Mouse (Mus musculus): ENCODE data around the gene Riiad1. TPM values are rescaled to one million over a fixed set of nuclear protein-coding genes. Genes with fewer than 3 reads are reported as not detected.
A peak's percentile ranks its signal among the peaks of the same experiment; 100 is the strongest.

The Riiad1 gene
- total and polyA plus RNA-seq, 3 experiments: 0.64 TPM; not detected in 2

DNA sequence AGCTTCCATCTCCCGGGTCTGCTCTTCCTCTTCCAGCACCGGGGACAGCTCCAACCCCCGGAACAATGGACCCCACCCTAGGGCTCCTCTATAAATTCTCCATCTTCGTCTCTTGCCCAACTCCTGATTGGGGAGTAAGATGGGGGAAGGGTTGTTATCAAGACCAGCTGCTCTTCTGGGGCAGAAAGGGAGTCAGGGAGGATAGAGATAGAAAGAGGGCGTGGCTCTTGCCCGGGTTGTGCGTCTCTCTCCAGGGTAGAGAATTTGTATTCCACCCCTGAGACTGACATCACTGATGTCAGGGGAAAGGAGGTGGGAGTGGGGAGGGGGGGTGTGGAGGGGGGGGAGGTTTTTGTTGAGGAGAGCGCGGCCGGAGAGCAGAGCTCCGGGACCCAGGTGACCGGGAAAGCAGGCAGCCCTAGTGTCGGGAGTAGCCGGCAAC, 2.1 kb downstream of the Riiad1 start, which contains the start of gene Celf3:
Celf3 (plus strand) TSS at position 315 of the 442 bp plus-strand sequence.
- peak; percentile 90 for DNase-seq (ENCODE audit: low read depth, low spot score)
- peaks cover 6 to 43% of the 10 kb centered on the region in 2 experiments; a peak in 3 of 4 replicates for H3K4me1 ChIP-seq (ENCODE audit: control insufficient read depth in 1 of 2, insufficient read depth in 2 of 2, low read length in 2 of 2)
- peaks cover 0 to 25% of the 10 kb centered on the region in 2 experiments; a peak in 2 of 4 replicates for H3K36me3 ChIP-seq (ENCODE audit: control insufficient read depth in 1 of 2, insufficient read depth in 2 of 2, low read length in 2 of 2)
- no peaks in the 10 kb centered on the region for H3K79me2 ChIP-seq (ENCODE audit: control insufficient read depth, insufficient read depth, low read length, poor library complexity)
- no peaks in the 10 kb centered on the region for H3K27me3 ChIP-seq (ENCODE audit: control insufficient read depth in 1 of 2, insufficient read depth in 2 of 2, low read length in 2 of 2)
- no peak within 1 kb of the TSS for H3K27ac ChIP-seq (ENCODE audit: control insufficient read depth, low read depth, low read length)
- no peaks in the 10 kb centered on the region for H3K9me3 ChIP-seq (replicated peaks; ENCODE audit: insufficient read depth, low read length)
- H3K9ac ChIP-seq (ENCODE audit: control insufficient read depth, low read depth, low read length, poor library complexity, severe bottlenecking): no peak within 1 kb of the TSS
- no peak within 1 kb of the TSS for H3K4me3 ChIP-seq (ENCODE audit: control insufficient read depth in 1 of 2, insufficient read depth in 1 of 2, low read depth in 2 of 2, low read length in 2 of 2)
- TF ChIP-seq SMC3 (IDR thresholded peaks at IDR 0.05; ENCODE audit: low read depth, low read length): 0 out of 2 replicates have a peak, but pooled peaks have one; percentile 7
- TF ChIP-seq TBP (IDR thresholded peaks at IDR 0.05; ENCODE audit: low read depth, low read length): no peak
- no peak for TF ChIP-seq USF2 (IDR thresholded peaks at IDR 0.05; ENCODE audit: borderline replicate concordance in 1 of 2, insufficient read depth in 1 of 2, low read depth in 1 of 2, low read length in 2 of 2)
- TF ChIP-seq JUND (IDR thresholded peaks at IDR 0.05; ENCODE audit: low read depth, low read length): no peak
- TF ChIP-seq ZMIZ1 (IDR thresholded peaks at IDR 0.05; ENCODE audit: low read depth, low read length): no peak
- no peak for TF ChIP-seq BHLHE40 (IDR thresholded peaks at IDR 0.05; ENCODE audit: borderline replicate concordance, low read depth, low read length)
- TF ChIP-seq MYC (IDR thresholded peaks at IDR 0.05; ENCODE audit: low read depth, low read length): no peak
- TF ChIP-seq ZKSCAN1 (IDR thresholded peaks at IDR 0.05; ENCODE audit: low read depth, low read length): no peak
- TF ChIP-seq MAX (IDR thresholded peaks at IDR 0.05; ENCODE audit: low read length): no peak
- peak; percentile 71 for TF ChIP-seq ETS1 (IDR thresholded peaks at IDR 0.05; ENCODE audit: low read depth, low read length)
- peak; percentile 95 for TF ChIP-seq SIN3A (IDR thresholded peaks at IDR 0.05; ENCODE audit: low read length)
- TF ChIP-seq CHD2 (IDR thresholded peaks at IDR 0.05; ENCODE audit: low read length): peak; percentile 69
- no peak for TF ChIP-seq POLR2AphosphoS5 (IDR thresholded peaks at IDR 0.05; ENCODE audit: borderline replicate concordance, low read depth, low read length)
- TF ChIP-seq CHD1 (IDR thresholded peaks at IDR 0.05; ENCODE audit: low read depth, low read length): no peak
- 0 out of 2 replicates have a peak, but pooled peaks have one; percentile 54 for TF ChIP-seq HCFC1 (IDR thresholded peaks at IDR 0.05; ENCODE audit: low read depth, low read length)
- TF ChIP-seq NELFE (IDR thresholded peaks at IDR 0.05; ENCODE audit: low read depth, low read length): no peak
- no peak for TF ChIP-seq UBTF (IDR thresholded peaks at IDR 0.05; ENCODE audit: borderline replicate concordance, insufficient read depth, low read depth, low read length)
- peak; percentile 18; the same call in 1 of the 2 replicates for TF ChIP-seq TAL1 (IDR thresholded peaks at IDR 0.05; ENCODE audit: low read length)
- no peak for TF ChIP-seq MYB (IDR thresholded peaks at IDR 0.05; ENCODE audit: low read depth, low read length)
- no peak for TF ChIP-seq POLR2AphosphoS2 (IDR thresholded peaks at IDR 0.05; ENCODE audit: low read length)
- TF ChIP-seq ELF1 (IDR thresholded peaks at IDR 0.05; ENCODE audit: low read depth, low read length): peak; percentile 85
- peak; percentile 69 for TF ChIP-seq TCF12 (IDR thresholded peaks at IDR 0.05; ENCODE audit: low read depth, low read length)
- TF ChIP-seq EP300 (IDR thresholded peaks at IDR 0.05; ENCODE audit: low read depth in 1 of 2, low read length in 2 of 2): peak in 1 of 2 experiments; percentile 64; a peak in 2 of 4 replicates
- TF ChIP-seq USF1 (IDR thresholded peaks at IDR 0.05; ENCODE audit: low read depth, low read length): no peak
- TF ChIP-seq KAT2A (conservative IDR thresholded peaks at IDR 0.05; ENCODE audit: low read depth, low read length): no peak
- TF ChIP-seq ZC3H11A (IDR thresholded peaks at IDR 0.05; ENCODE audit: low read depth, low read length): no peak
- TF ChIP-seq GATA1 (IDR thresholded peaks at IDR 0.05; ENCODE audit: low read depth, low read length): peak; percentile 76
- TF ChIP-seq CTCF (IDR thresholded peaks at IDR 0.05 in 2 of 3, conservative IDR thresholded peaks at IDR 0.05 in 1 of 3; ENCODE audit: control insufficient read depth in 1 of 3, insufficient read depth in 1 of 3, low read depth in 2 of 3, low read length in 3 of 3, poor library complexity in 1 of 3, severe bottlenecking in 1 of 3): no peak
- TF ChIP-seq RAD21 (IDR thresholded peaks at IDR 0.05; ENCODE audit: low read depth, low read length): no peak
- TF ChIP-seq E2F4 (IDR thresholded peaks at IDR 0.05; ENCODE audit: borderline replicate concordance, low read depth, low read length): no peak
- TF ChIP-seq GABPA (IDR thresholded peaks at IDR 0.05; ENCODE audit: low read depth, low read length): no peak
- TF ChIP-seq MAFK (IDR thresholded peaks at IDR 0.05; ENCODE audit: borderline replicate concordance, low read depth, low read length): no peak
- no peak for TF ChIP-seq NRF1 (IDR thresholded peaks at IDR 0.05; ENCODE audit: insufficient read depth, low read depth, low read length, poor library complexity, severe bottlenecking)
- no peak for TF ChIP-seq POLR2A (IDR thresholded peaks at IDR 0.05; ENCODE audit: control insufficient read depth in 1 of 2, insufficient read depth in 1 of 2, low read depth in 1 of 2, low read length in 2 of 2, poor library complexity in 1 of 2)
- TF ChIP-seq ZNF384 (IDR thresholded peaks at IDR 0.05; ENCODE audit: low read depth, low read length): no peak
- no peak for TF ChIP-seq MEF2A (IDR thresholded peaks at IDR 0.05; ENCODE audit: extremely low read depth, insufficient replicate concordance, low read depth, low read length, poor library complexity, severe bottlenecking)
- peak; percentile 96 for TF ChIP-seq MAZ (IDR thresholded peaks at IDR 0.05; ENCODE audit: low read depth, low read length)
- TF ChIP-seq MXI1 (IDR thresholded peaks at IDR 0.05; ENCODE audit: low read depth, low read length): peak; percentile 69; the same call in 1 of the 2 replicates
